Mouse (Mus musculus): ENCODE measurements around the gene Zswim1. TPM values are rescaled to one million over a fixed set of nuclear protein-coding genes. Genes with fewer than 3 reads are reported as not detected.

Zswim1 gene
- total and polyA plus RNA-seq, 2 experiments = 0.55 to 4.4 TPM

GRCm38 (mm10) chr2:164787779-164788178 lies 34.7 kb upstream of the Zswim1 start:
- H3K9ac ChIP-seq (ENCODE audit: low read depth, low read length) = no peak overlapping the region
- TF ChIP-seq CTCF (IDR thresholded peaks at IDR 0.05; ENCODE audit: low read depth, low read length) = no peak
- TF ChIP-seq POLR2A (IDR thresholded peaks at IDR 0.05; ENCODE audit: extremely low read depth, insufficient read depth, low read length) = no peak
- no peak for DNase-seq (ENCODE audit: extremely low read depth, low read depth, low spot score)
- no peak overlapping the region for H3K4me3 ChIP-seq (ENCODE audit: insufficient read depth, low read depth, low read length)
- peaks cover 2% of the 10 kb centered on the region for H3K36me3 ChIP-seq (ENCODE audit: control insufficient read depth, insufficient read depth, low read length)
- no peak overlapping the region for H3K27ac ChIP-seq (replicated peaks; ENCODE audit: insufficient read depth, low read depth, low read length)
- no peaks in the 10 kb centered on the region for H3K79me2 ChIP-seq (ENCODE audit: control insufficient read depth, insufficient read depth, low read length)
- H3K4me1 ChIP-seq (ENCODE audit: control insufficient read depth, insufficient read depth, low read length) = peaks cover 19% of the 10 kb centered on the region
- no peaks in the 10 kb centered on the region for H3K27me3 ChIP-seq (ENCODE audit: control insufficient read depth, insufficient read depth, low read length)
- WGBS = 78% methylated on average over 10 of the region's 10 CpGs

- no peak overlapping the region for H3K9ac ChIP-seq (ENCODE audit: low read depth, low read length)
- H3K36me3 ChIP-seq (ENCODE audit: control insufficient read depth, insufficient read depth, low read length) = peaks cover 4% of the 10 kb centered on the region
- no peaks in the 10 kb centered on the region for H3K27me3 ChIP-seq (ENCODE audit: control insufficient read depth, insufficient read depth, low read length)
- H3K79me2 ChIP-seq (ENCODE audit: control insufficient read depth, insufficient read depth, low read length) = no peaks in the 10 kb centered on the region
- H3K4me1 ChIP-seq (ENCODE audit: control insufficient read depth, insufficient read depth, low read length) = peaks cover 21% of the 10 kb centered on the region
- WGBS = 79% methylated on average over 4 of the region's 4 CpGs
- no peak overlapping the region for H3K4me3 ChIP-seq (ENCODE audit: insufficient read depth, low read depth, low read length)
- TF ChIP-seq POLR2A (IDR thresholded peaks at IDR 0.05; ENCODE audit: extremely low read depth, insufficient read depth, low read length) (no peak), CTCF (IDR thresholded peaks at IDR 0.05; ENCODE audit: low read depth, low read length) (no peak)
- no peak overlapping the region for H3K27ac ChIP-seq (replicated peaks; ENCODE audit: insufficient read depth, low read depth, low read length)
- DNase-seq (ENCODE audit: extremely low read depth, low read depth, low spot score) = no peak
These were observed 34.1 kb upstream of the Zswim1 start for GRCm38 (mm10) chr2:164788411-164788810.

DNA sequence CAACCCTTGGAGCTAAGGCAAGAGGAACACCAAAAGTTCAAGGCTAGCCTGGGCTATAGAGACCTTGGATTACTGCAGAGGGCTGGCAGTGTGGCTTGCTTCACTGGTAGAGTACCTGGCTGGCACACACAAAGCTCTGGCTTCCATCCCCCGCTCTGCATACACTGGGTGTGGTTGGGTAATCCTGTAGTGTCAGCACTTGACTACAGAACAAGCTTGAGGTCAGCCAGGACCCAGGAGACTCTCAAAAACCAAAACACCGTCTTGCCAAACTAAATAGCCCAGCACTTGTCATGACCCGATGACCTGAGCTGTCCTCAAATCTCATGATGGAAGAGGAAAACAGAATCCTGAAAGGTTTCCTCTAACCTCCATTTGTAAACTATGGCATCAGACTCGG lies 32.0 kb upstream of the Zswim1 start:
- H3K36me3 ChIP-seq (ENCODE audit: control insufficient read depth, insufficient read depth, low read length) = peaks cover 7% of the 10 kb centered on the region
- H3K27me3 ChIP-seq (ENCODE audit: control insufficient read depth, insufficient read depth, low read length) = no peaks in the 10 kb centered on the region
- peaks cover 21% of the 10 kb centered on the region for H3K4me1 ChIP-seq (ENCODE audit: control insufficient read depth, insufficient read depth, low read length)
- H3K79me2 ChIP-seq (ENCODE audit: control insufficient read depth, insufficient read depth, low read length) = no peaks in the 10 kb centered on the region
- peak; percentile 99 for DNase-seq (ENCODE audit: extremely low read depth, low read depth, low spot score)
- TF ChIP-seq CTCF (IDR thresholded peaks at IDR 0.05; ENCODE audit: low read depth, low read length) (no peak), POLR2A (IDR thresholded peaks at IDR 0.05; ENCODE audit: extremely low read depth, insufficient read depth, low read length) (no peak)
- H3K4me3 ChIP-seq (ENCODE audit: insufficient read depth, low read depth, low read length) = no peak overlapping the region
- H3K9ac ChIP-seq (ENCODE audit: low read depth, low read length) = no peak overlapping the region
- 18% methylated on average over 4 of the region's 4 CpGs for WGBS
- H3K27ac ChIP-seq (replicated peaks; ENCODE audit: insufficient read depth, low read depth, low read length) = no peak overlapping the region

DNA sequence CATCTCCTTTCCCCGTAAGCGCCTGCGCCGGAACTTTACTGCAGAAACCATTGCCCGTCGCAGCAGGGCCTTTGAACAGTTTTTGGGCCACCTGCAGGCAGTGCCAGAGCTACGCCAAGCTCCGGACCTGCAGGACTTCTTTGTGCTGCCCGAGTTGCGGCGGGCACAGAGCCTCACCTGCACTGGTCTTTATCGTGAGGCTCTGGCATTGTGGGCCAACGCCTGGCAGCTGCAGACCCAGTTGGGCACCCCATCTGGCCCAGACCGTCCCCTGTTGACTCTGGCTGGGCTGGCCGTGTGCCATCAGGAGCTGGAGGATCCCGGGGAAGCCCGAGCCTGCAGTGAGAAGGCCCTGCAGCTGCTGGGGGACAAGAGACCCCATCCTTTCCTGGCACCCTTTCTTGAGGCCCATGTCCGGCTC lies 30.6 kb upstream of the Zswim1 start:
- H3K79me2 ChIP-seq (ENCODE audit: control insufficient read depth, insufficient read depth, low read length) = no peaks in the 10 kb centered on the region
- H3K4me3 ChIP-seq (ENCODE audit: insufficient read depth, low read depth, low read length) = no peak overlapping the region
- DNase-seq (ENCODE audit: extremely low read depth, low read depth, low spot score) = no peak
- WGBS = 75% methylated on average over 18 of the region's 18 CpGs
- H3K9ac ChIP-seq (ENCODE audit: low read depth, low read length) = no peak overlapping the region
- peaks cover 11% of the 10 kb centered on the region for H3K36me3 ChIP-seq (ENCODE audit: control insufficient read depth, insufficient read depth, low read length)
- H3K27ac ChIP-seq (replicated peaks; ENCODE audit: insufficient read depth, low read depth, low read length) = no peak overlapping the region
- TF ChIP-seq POLR2A (IDR thresholded peaks at IDR 0.05; ENCODE audit: extremely low read depth, insufficient read depth, low read length) (no peak), CTCF (IDR thresholded peaks at IDR 0.05; ENCODE audit: low read depth, low read length) (no peak)
- H3K27me3 ChIP-seq (ENCODE audit: control insufficient read depth, insufficient read depth, low read length) = no peaks in the 10 kb centered on the region
- peaks cover 16% of the 10 kb centered on the region for H3K4me1 ChIP-seq (ENCODE audit: control insufficient read depth, insufficient read depth, low read length)

DNA sequence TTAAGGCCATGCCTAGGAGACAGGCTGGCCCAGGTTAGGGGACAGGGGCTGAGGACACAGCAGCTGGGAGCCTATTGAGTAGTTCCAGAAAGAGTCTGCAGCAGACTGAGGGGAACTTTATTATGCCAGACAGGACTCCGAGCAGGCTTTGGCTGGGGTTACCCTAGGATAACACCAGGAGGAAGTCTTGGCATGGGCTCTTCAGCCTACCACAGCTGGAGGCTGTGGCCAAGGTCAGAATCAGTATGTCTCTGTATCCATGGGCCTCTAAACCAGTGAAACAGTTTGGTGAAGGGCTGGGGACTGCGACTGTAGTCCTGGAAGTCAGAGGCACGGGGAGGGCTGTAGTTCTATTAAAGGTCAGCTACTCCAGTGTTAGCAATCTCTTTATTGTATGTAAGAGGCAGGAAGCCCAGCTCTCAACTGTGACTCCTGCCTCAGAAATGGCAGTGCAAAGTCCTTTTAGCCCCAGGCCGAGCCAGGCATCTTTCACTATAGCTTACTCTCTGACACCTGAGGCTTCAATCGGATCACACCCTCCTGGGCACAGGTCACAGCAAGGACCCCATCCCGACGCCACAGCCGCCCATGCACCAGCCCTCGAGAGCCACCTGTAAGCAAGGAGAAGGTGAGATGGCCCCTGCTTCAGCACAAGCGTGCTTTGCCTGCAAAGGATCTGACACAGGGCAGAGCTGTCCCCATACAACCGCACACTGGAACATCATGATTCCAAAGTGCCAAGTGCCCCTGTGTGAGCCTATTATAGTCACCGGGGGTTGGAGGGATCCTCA lies 29.9 kb upstream of the Zswim1 start:
- peaks cover 13% of the 10 kb centered on the region for H3K4me1 ChIP-seq (ENCODE audit: control insufficient read depth, insufficient read depth, low read length)
- H3K4me3 ChIP-seq (ENCODE audit: insufficient read depth, low read depth, low read length) = no peak overlapping the region
- H3K27ac ChIP-seq (replicated peaks; ENCODE audit: insufficient read depth, low read depth, low read length) = no peak overlapping the region
- no peak overlapping the region for H3K9ac ChIP-seq (ENCODE audit: low read depth, low read length)
- H3K27me3 ChIP-seq (ENCODE audit: control insufficient read depth, insufficient read depth, low read length) = no peaks in the 10 kb centered on the region
- H3K79me2 ChIP-seq (ENCODE audit: control insufficient read depth, insufficient read depth, low read length) = no peaks in the 10 kb centered on the region
- DNase-seq (ENCODE audit: extremely low read depth, low read depth, low spot score) = no peak
- peaks cover 16% of the 10 kb centered on the region for H3K36me3 ChIP-seq (ENCODE audit: control insufficient read depth, insufficient read depth, low read length)
- TF ChIP-seq POLR2A (IDR thresholded peaks at IDR 0.05; ENCODE audit: extremely low read depth, insufficient read depth, low read length) (no peak), CTCF (IDR thresholded peaks at IDR 0.05; ENCODE audit: low read depth, low read length) (no peak)
- WGBS = 77% methylated on average over 12 of the region's 12 CpGs

GRCm38 (mm10) chr2:164793236-164793635 lies 29.2 kb upstream of the Zswim1 start:
- 22% methylated on average over 3 of the region's 3 CpGs for WGBS
- DNase-seq (ENCODE audit: extremely low read depth, low read depth, low spot score) = peak; percentile 38

More at GRCm38 (mm10) chr2:164793236-164793635, 29.2 kb upstream of the Zswim1 start:
- no peak overlapping the region for H3K4me3 ChIP-seq (ENCODE audit: insufficient read depth, low read depth, low read length)
- no peak for TF ChIP-seq POLR2A (IDR thresholded peaks at IDR 0.05; ENCODE audit: extremely low read depth, insufficient read depth, low read length)
- peak; percentile 64; the same call in 1 of the 2 replicates for TF ChIP-seq CTCF (IDR thresholded peaks at IDR 0.05; ENCODE audit: low read depth, low read length)
- no peaks in the 10 kb centered on the region for H3K79me2 ChIP-seq (ENCODE audit: control insufficient read depth, insufficient read depth, low read length)
- no peaks in the 10 kb centered on the region for H3K27me3 ChIP-seq (ENCODE audit: control insufficient read depth, insufficient read depth, low read length)
- peaks cover 20% of the 10 kb centered on the region for H3K36me3 ChIP-seq (ENCODE audit: control insufficient read depth, insufficient read depth, low read length)
- H3K27ac ChIP-seq (replicated peaks; ENCODE audit: insufficient read depth, low read depth, low read length) = no peak overlapping the region
- H3K4me1 ChIP-seq (ENCODE audit: control insufficient read depth, insufficient read depth, low read length) = peaks cover 13% of the 10 kb centered on the region
- no peak overlapping the region for H3K9ac ChIP-seq (ENCODE audit: low read depth, low read length)

Measured in liver, adult 2 months (tissue).